Mouse (Mus musculus): ENCODE measurements around the gene Pepd. TPM values are rescaled to one million over a fixed set of nuclear protein-coding genes. Genes with fewer than 3 reads are reported as not detected.

The Pepd gene
- polyA plus RNA-seq, 1 experiment: 82.9 TPM

GRCm38 (mm10) chr7:35043266-35043817 lies 131.2 kb downstream of the Pepd start:
- no peak overlapping the region for H3ac ChIP-seq (ENCODE audit: control insufficient read depth, insufficient read length, low read depth)
- no peaks in the 10 kb centered on the region for H3K27me3 ChIP-seq (ENCODE audit: control insufficient read depth, insufficient read depth, insufficient read length)
- H3K4me3 ChIP-seq (ENCODE audit: insufficient read depth, poor library complexity, severe bottlenecking): no peak overlapping the region
- H3K79me2 ChIP-seq (ENCODE audit: control insufficient read depth, insufficient read depth): peaks cover 30% of the 10 kb centered on the region
- TF ChIP-seq USF1 (IDR thresholded peaks at IDR 0.05; ENCODE audit: low read depth) (no peak), MAX (IDR thresholded peaks at IDR 0.05) (no peak), FOSL1 (IDR thresholded peaks at IDR 0.05; ENCODE audit: insufficient read depth, low read length, poor library complexity, severe bottlenecking) (no peak), MYOG (IDR thresholded peaks at IDR 0.05; ENCODE audit: control insufficient read depth, extremely low read depth, insufficient read length) (no peak), MYOD1 (IDR thresholded peaks at IDR 0.05; ENCODE audit: control insufficient read depth, insufficient read length, low read depth) (no peak), CEBPB (IDR thresholded peaks at IDR 0.05; ENCODE audit: low read depth) (no peak), CTCF (IDR thresholded peaks at IDR 0.05; ENCODE audit: control insufficient read depth, insufficient read depth, insufficient read length) (no peak)
- H3K36me3 ChIP-seq (ENCODE audit: control insufficient read depth, insufficient read depth): peaks cover 48% of the 10 kb centered on the region
- H3K79me3 ChIP-seq (ENCODE audit: low read depth): peaks cover 11% of the 10 kb centered on the region

GRCm38 (mm10) chr7:35044719-35045118 lies 132.5 kb downstream of the Pepd start:
- TF ChIP-seq MYOG (IDR thresholded peaks at IDR 0.05; ENCODE audit: control insufficient read depth, extremely low read depth, insufficient read length): no peak
- no peak for TF ChIP-seq USF1 (IDR thresholded peaks at IDR 0.05; ENCODE audit: low read depth)
- TF ChIP-seq MYOD1 (IDR thresholded peaks at IDR 0.05; ENCODE audit: control insufficient read depth, insufficient read length, low read depth): no peak
- no peak for TF ChIP-seq CEBPB (IDR thresholded peaks at IDR 0.05; ENCODE audit: low read depth)
- TF ChIP-seq MAX (IDR thresholded peaks at IDR 0.05): no peak
- TF ChIP-seq FOSL1 (IDR thresholded peaks at IDR 0.05; ENCODE audit: insufficient read depth, low read length, poor library complexity, severe bottlenecking): no peak
- TF ChIP-seq CTCF (IDR thresholded peaks at IDR 0.05; ENCODE audit: control insufficient read depth, insufficient read depth, insufficient read length): no peak
- Histone ChIP-seq H3K4me3 (ENCODE audit: insufficient read depth, poor library complexity, severe bottlenecking) (no peak overlapping the region), H3ac (ENCODE audit: control insufficient read depth, insufficient read length, low read depth) (no peak overlapping the region), H3K36me3 (ENCODE audit: control insufficient read depth, insufficient read depth) (peaks cover 60% of the 10 kb centered on the region), H3K79me2 (ENCODE audit: control insufficient read depth, insufficient read depth) (peaks cover 43% of the 10 kb centered on the region), H3K27me3 (ENCODE audit: control insufficient read depth, insufficient read depth, insufficient read length) (no peaks in the 10 kb centered on the region), H3K79me3 (ENCODE audit: low read depth) (peaks cover 21% of the 10 kb centered on the region)

- no peak overlapping the region for H3ac ChIP-seq (ENCODE audit: control insufficient read depth, insufficient read length, low read depth)
- peaks cover 71% of the 10 kb centered on the region for H3K36me3 ChIP-seq (ENCODE audit: control insufficient read depth, insufficient read depth)
- H3K79me3 ChIP-seq (ENCODE audit: low read depth): peaks cover 33% of the 10 kb centered on the region
- no peaks in the 10 kb centered on the region for H3K27me3 ChIP-seq (ENCODE audit: control insufficient read depth, insufficient read depth, insufficient read length)
- H3K4me3 ChIP-seq (ENCODE audit: insufficient read depth, poor library complexity, severe bottlenecking): no peak overlapping the region
- TF ChIP-seq MAX (IDR thresholded peaks at IDR 0.05) (no peak), FOSL1 (IDR thresholded peaks at IDR 0.05; ENCODE audit: insufficient read depth, low read length, poor library complexity, severe bottlenecking) (no peak), MYOD1 (IDR thresholded peaks at IDR 0.05; ENCODE audit: control insufficient read depth, insufficient read length, low read depth) (no peak), CTCF (IDR thresholded peaks at IDR 0.05; ENCODE audit: control insufficient read depth, insufficient read depth, insufficient read length) (no peak), USF1 (IDR thresholded peaks at IDR 0.05; ENCODE audit: low read depth) (no peak), CEBPB (IDR thresholded peaks at IDR 0.05; ENCODE audit: low read depth) (no peak), MYOG (IDR thresholded peaks at IDR 0.05; ENCODE audit: control insufficient read depth, extremely low read depth, insufficient read length) (no peak)
- H3K79me2 ChIP-seq (ENCODE audit: control insufficient read depth, insufficient read depth): peaks cover 57% of the 10 kb centered on the region
Measured at GRCm38 (mm10) chr7:35046091-35046490, 133.9 kb downstream of the Pepd start.

- no peaks in the 10 kb centered on the region for H3K27me3 ChIP-seq (ENCODE audit: control insufficient read depth, insufficient read depth, insufficient read length)
- peaks cover 78% of the 10 kb centered on the region for H3K79me3 ChIP-seq (ENCODE audit: low read depth)
- H3ac ChIP-seq (ENCODE audit: control insufficient read depth, insufficient read length, low read depth): no peak overlapping the region
- peaks cover 98% of the 10 kb centered on the region for H3K79me2 ChIP-seq (ENCODE audit: control insufficient read depth, insufficient read depth)
- H3K36me3 ChIP-seq (ENCODE audit: control insufficient read depth, insufficient read depth): peaks cover 42% of the 10 kb centered on the region
- H3K4me3 ChIP-seq (ENCODE audit: insufficient read depth, poor library complexity, severe bottlenecking): no peak overlapping the region
- no peak for TF ChIP-seq CTCF (IDR thresholded peaks at IDR 0.05; ENCODE audit: control insufficient read depth, insufficient read depth, insufficient read length)
- no peak for TF ChIP-seq MAX (IDR thresholded peaks at IDR 0.05)
- no peak for TF ChIP-seq MYOG (IDR thresholded peaks at IDR 0.05; ENCODE audit: control insufficient read depth, extremely low read depth, insufficient read length)
- no peak for TF ChIP-seq CEBPB (IDR thresholded peaks at IDR 0.05; ENCODE audit: low read depth)
- no peak for TF ChIP-seq FOSL1 (IDR thresholded peaks at IDR 0.05; ENCODE audit: insufficient read depth, low read length, poor library complexity, severe bottlenecking)
- TF ChIP-seq MYOD1 (IDR thresholded peaks at IDR 0.05; ENCODE audit: control insufficient read depth, insufficient read length, low read depth): no peak
- no peak for TF ChIP-seq USF1 (IDR thresholded peaks at IDR 0.05; ENCODE audit: low read depth)
Measured at GRCm38 (mm10) chr7:35050540-35050939, 138.4 kb downstream of the Pepd start.

GRCm38 (mm10) chr7:35053161-35053560 lies 141.0 kb downstream of the Pepd start:
- Histone ChIP-seq H3K4me3 (ENCODE audit: insufficient read depth, poor library complexity, severe bottlenecking) (no peak overlapping the region), H3K36me3 (ENCODE audit: control insufficient read depth, insufficient read depth) (peaks cover 30% of the 10 kb centered on the region), H3K79me2 (ENCODE audit: control insufficient read depth, insufficient read depth) (peaks cover 80% of the 10 kb centered on the region), H3ac (ENCODE audit: control insufficient read depth, insufficient read length, low read depth) (no peak overlapping the region), H3K79me3 (ENCODE audit: low read depth) (peaks cover 73% of the 10 kb centered on the region), H3K27me3 (ENCODE audit: control insufficient read depth, insufficient read depth, insufficient read length) (no peaks in the 10 kb centered on the region)
- TF ChIP-seq FOSL1 (IDR thresholded peaks at IDR 0.05; ENCODE audit: insufficient read depth, low read length, poor library complexity, severe bottlenecking): no peak
- TF ChIP-seq MAX (IDR thresholded peaks at IDR 0.05): no peak
- no peak for TF ChIP-seq MYOD1 (IDR thresholded peaks at IDR 0.05; ENCODE audit: control insufficient read depth, insufficient read length, low read depth)
- TF ChIP-seq CTCF (IDR thresholded peaks at IDR 0.05; ENCODE audit: control insufficient read depth, insufficient read depth, insufficient read length): no peak
- no peak for TF ChIP-seq USF1 (IDR thresholded peaks at IDR 0.05; ENCODE audit: low read depth)
- TF ChIP-seq MYOG (IDR thresholded peaks at IDR 0.05; ENCODE audit: control insufficient read depth, extremely low read depth, insufficient read length): no peak
- no peak for TF ChIP-seq CEBPB (IDR thresholded peaks at IDR 0.05; ENCODE audit: low read depth)

Measured in C2C12 (cell line).